Mouse (Mus musculus) liver, embryonic 11.5 days (tissue): ENCODE results near the gene Rpl3l. TPM values are rescaled to one million over a fixed set of nuclear protein-coding genes. Genes with fewer than 3 reads are reported as not detected.

Experiments used
- polyA plus RNA-seq: library from polyadenylated mRNA; unstranded; fragments of >200 nt; fragmentation: Nextera tagmentation; extraction: Ambion mirVana; gene quantifications from 2 replicates; pipeline ENCODE4 v1.2.1, GENCODE M21; 2014

Rpl3l gene
- polyA plus RNA-seq, 1 experiment from 2014 or later: not detected

Other genes starting within 250 kb of the Rpl3l start
- 22.3 TPM in 2 replicates for gene Mlst8, start 248.7 kb upstream of the Rpl3l start, polyA plus RNA-seq
- 0.47 and 0.56 TPM in 2 replicates for gene Caskin1, start 239.2 kb upstream of the Rpl3l start, polyA plus RNA-seq
- gene Traf7, start 199.9 kb upstream of the Rpl3l start, polyA plus RNA-seq: 81.0 and 90.7 TPM in 2 replicates
- gene Rab26, start 193.6 kb upstream of the Rpl3l start, polyA plus RNA-seq: 2.0 and 2.4 TPM in 2 replicates
- 8.7 and 12.2 TPM in 2 replicates for gene Pkd1, start 178.0 kb upstream of the Rpl3l start, polyA plus RNA-seq
- 53.5 and 55.2 TPM in 2 replicates for gene Tsc2, start 95.2 kb upstream of the Rpl3l start, polyA plus RNA-seq
- gene Nthl1, start 95.1 kb upstream of the Rpl3l start, polyA plus RNA-seq: 21.0 and 23.7 TPM in 2 replicates
- gene Slc9a3r2, start 77.5 kb upstream of the Rpl3l start, polyA plus RNA-seq: 23.6 and 25.1 TPM in 2 replicates
- 0.31 and 0.47 TPM in 2 replicates for gene Npw, start 69.4 kb upstream of the Rpl3l start, polyA plus RNA-seq
- 37.4 and 38.3 TPM in 2 replicates for gene Zfp598, start 58.1 kb upstream of the Rpl3l start, polyA plus RNA-seq
- gene Syngr3, start 37.9 kb upstream of the Rpl3l start, polyA plus RNA-seq: 0.26 and 0.49 TPM in 2 replicates
- gene Gfer, start 31.7 kb upstream of the Rpl3l start, polyA plus RNA-seq: 64.2 and 74.7 TPM in 2 replicates
- 0.56 and 0.58 TPM in 2 replicates for gene Noxo1, start 31.6 kb upstream of the Rpl3l start, polyA plus RNA-seq
- 102 and 109 TPM in 2 replicates for gene Tbl3, start 20.2 kb upstream of the Rpl3l start, polyA plus RNA-seq
- 0.25 and 0.27 TPM in 2 replicates for gene Rnf151, start 9.8 kb upstream of the Rpl3l start, polyA plus RNA-seq
- 2,083 and 2,225 TPM in 2 replicates for gene Rps2, start 9.7 kb upstream of the Rpl3l start, polyA plus RNA-seq
- 301 and 321 TPM in 2 replicates for gene Ndufb10, start 3.3 kb upstream of the Rpl3l start, polyA plus RNA-seq
- 30.7 and 31.0 TPM in 2 replicates for gene Msrb1, start 8.8 kb downstream of the Rpl3l start, polyA plus RNA-seq
- 0.41 and 0.45 TPM in 2 replicates for gene Hs3st6, start 25.2 kb downstream of the Rpl3l start, polyA plus RNA-seq
- gene Meiob, start 76.5 kb downstream of the Rpl3l start, polyA plus RNA-seq: 1.9 and 3.0 TPM in 2 replicates
- 53.8 and 56.3 TPM in 2 replicates for gene Hagh, start 112.3 kb downstream of the Rpl3l start, polyA plus RNA-seq
- gene Fahd1, start 122.5 kb downstream of the Rpl3l start, polyA plus RNA-seq: 38.3 and 38.6 TPM in 2 replicates
- gene Igfals, start 138.2 kb downstream of the Rpl3l start, polyA plus RNA-seq: 4.3 and 4.9 TPM in 2 replicates
- gene Nubp2, start 158.5 kb downstream of the Rpl3l start, polyA plus RNA-seq: 123 and 135 TPM in 2 replicates
- 35.0 and 40.9 TPM in 2 replicates for gene Spsb3, start 158.8 kb downstream of the Rpl3l start, polyA plus RNA-seq
- gene Eme2, start 167.3 kb downstream of the Rpl3l start, polyA plus RNA-seq: 21.9 and 23.4 TPM in 2 replicates
- gene Mrps34, start 167.3 kb downstream of the Rpl3l start, polyA plus RNA-seq: 123 and 129 TPM in 2 replicates
- 70.5 and 76.3 TPM in 2 replicates for gene Nme3, start 168.7 kb downstream of the Rpl3l start, polyA plus RNA-seq
- 19.8 and 28.0 TPM in 2 replicates for gene Mapk8ip3, start 209.2 kb downstream of the Rpl3l start, polyA plus RNA-seq
- gene Jpt2, start 232.9 kb downstream of the Rpl3l start, polyA plus RNA-seq: 164 and 168 TPM in 2 replicates